Mouse (Mus musculus) heart, embryonic 13.5 days (tissue): Measurements from ENCODE around the gene Tgm5. TPM values are rescaled to one million over a fixed set of nuclear protein-coding genes. Genes with fewer than 3 reads are reported as not detected.
"Not testable (repeated sequence)": the region's sequence is repeated elsewhere in the genome, so short reads cannot be mapped to it uniquely, and the experiment has no call there.

Experiments used
- ATAC-seq: fragments of 200-750 bp; cut with Nextera tagmentation; 2 replicates; pipeline ENCODE4 v1.8.0; 2017; ENCODE audit warnings: moderate TSS enrichment; ENCODE audit not compliant: insufficient number of reproducible peaks, low FRiP score, low TSS enrichment; ENCODE audit errors: extremely low read depth
- H3K27ac ChIP-seq: fragments of 300-500 bp; sonication (generic); replicated peaks from 2 replicates; pipeline ENCODE4 v1.5.1; 2015; ENCODE audit warnings: moderate library complexity, mild to moderate bottlenecking, inconsistent platforms
- H3K27me3 ChIP-seq: fragments of 300-500 bp; sonication (generic); replicated peaks from 2 replicates; pipeline ENCODE4 v1.6.1; 2015; ENCODE audit warnings: mild to moderate bottlenecking, inconsistent platforms
- H3K36me3 ChIP-seq: fragments of 300-500 bp; sonication (generic); 2 replicates; pipeline ENCODE4 v1.6.1; 2015; ENCODE audit warnings: mild to moderate bottlenecking, inconsistent platforms
- H3K4me1 ChIP-seq: fragments of 300-500 bp; sonication (generic); 2 replicates; pipeline ENCODE4 v1.6.1; 2015; ENCODE audit warnings: inconsistent platforms
- H3K4me2 ChIP-seq: fragments of 300-500 bp; sonication (generic); 2 replicates; pipeline ENCODE4 v1.6.1; 2015; ENCODE audit warnings: inconsistent platforms, mild to moderate bottlenecking, moderate library complexity
- H3K4me3 ChIP-seq: fragments of 300-500 bp; sonication (generic); 2 replicates; pipeline ENCODE4 v1.5.1; 2015; ENCODE audit warnings: moderate library complexity, mild to moderate bottlenecking, inconsistent platforms
- H3K9ac ChIP-seq: fragments of 300-500 bp; sonication (generic); 2 replicates; pipeline ENCODE4 v1.6.1; 2015; ENCODE audit warnings: inconsistent platforms, mild to moderate bottlenecking, moderate library complexity
- H3K9me3 ChIP-seq: fragments of 300-500 bp; sonication (generic); 2 replicates; pipeline ENCODE4 v1.6.1; 2016; ENCODE audit warnings: inconsistent platforms
- WGBS: fragments of 180-500 bp; shearing (Covaris S2); methylation state at CpG from one replicate; pipeline ENCODE4 v1.1.7; 2015; ENCODE audit warnings: mixed read lengths; 5-methylcytosine and 5-hydroxymethylcytosine counted together
- polyA plus RNA-seq: library from polyadenylated mRNA; unstranded; fragments of >200 nt; fragmentation: Nextera tagmentation; extraction: Ambion mirVana; gene quantifications from 2 replicates; pipeline ENCODE4 v1.2.1, GENCODE M21; 2015

Gene Tgm5
- polyA plus RNA-seq = 0.16 TPM in 1 of 2 replicates, not detected in the other

DNA sequence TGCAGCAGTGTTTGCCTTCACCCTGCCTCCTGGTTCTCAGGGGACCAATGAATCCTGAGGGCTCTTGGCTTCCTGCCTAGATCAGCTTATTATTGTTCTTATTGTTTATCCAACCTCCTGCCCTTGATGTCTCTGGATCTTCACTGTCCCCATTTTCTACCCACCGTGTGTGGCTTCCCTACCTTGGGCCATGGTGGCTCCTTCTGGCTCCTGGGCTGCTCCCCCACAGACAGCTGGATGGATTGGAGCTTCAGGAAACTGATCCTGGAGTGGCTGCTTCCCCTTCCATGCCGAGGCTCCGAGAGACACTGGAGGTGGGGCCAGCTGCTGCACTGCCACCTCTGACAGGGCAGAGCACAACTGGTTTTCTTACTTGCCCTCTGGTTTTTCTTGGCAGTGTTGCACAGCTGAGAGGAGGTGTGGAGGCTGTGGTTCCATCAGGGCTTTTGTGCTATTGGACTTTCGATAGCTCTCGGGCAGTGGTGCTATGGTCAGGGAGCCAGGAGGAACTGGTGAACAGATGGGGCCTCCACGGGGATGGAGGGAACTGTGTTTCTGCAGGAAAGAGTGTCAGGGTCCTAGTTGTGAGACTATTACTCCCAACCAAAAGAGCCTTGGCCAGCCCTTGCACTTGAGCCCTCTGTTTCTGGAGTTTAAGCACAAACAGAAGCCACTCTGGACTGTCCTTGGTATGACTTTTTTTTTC, at the start of gene Tgm5:
Tgm5 (minus strand) TSS at position 362 of the 706 bp plus-strand sequence.
- no peak for ATAC-seq

DNA sequence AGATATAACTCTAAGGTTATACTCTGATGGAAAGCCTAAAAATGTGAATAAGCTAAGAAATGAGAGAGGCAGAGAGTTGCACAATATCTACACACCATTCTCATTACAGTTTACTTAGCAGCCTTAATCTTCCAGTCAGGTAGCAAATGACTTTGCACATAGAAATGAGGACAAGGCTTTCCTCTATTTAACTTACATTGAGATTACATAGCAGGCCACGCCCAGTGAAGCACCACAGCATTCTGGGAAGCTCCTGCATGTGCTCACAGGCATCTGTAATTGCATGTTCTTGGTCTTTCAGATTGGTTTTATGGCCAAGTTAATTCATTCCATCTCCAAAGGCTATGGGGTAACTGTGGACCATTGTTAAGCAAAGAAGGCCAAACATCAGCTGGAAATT, 47.2 kb upstream of the Tgm5 start:
- Histone ChIP-seq H3K9me3 (no peaks in the 10 kb centered on the region), H3K4me2 (no peak overlapping the region), H3K9ac (no peak overlapping the region), H3K4me3 (no peak overlapping the region), H3K36me3 (peaks cover 8% of the 10 kb centered on the region), H3K27me3 (no peaks in the 10 kb centered on the region), H3K27ac (no peak overlapping the region), H3K4me1 (0 out of 2 replicates have a peak, but pooled peaks cover 3% of the 10 kb centered on the region)
- WGBS = 74% methylated on average over 1 of the region's 1 CpGs
- ATAC-seq = no peak

More for the DNA sequence above, at the start of gene Tgm5:
- Histone ChIP-seq H3K9ac (no peak within 1 kb of the TSS), H3K36me3 (no peaks in the 10 kb centered on the region), H3K27ac (no peak within 1 kb of the TSS), H3K4me3 (no peak within 1 kb of the TSS), H3K9me3 (no peaks in the 10 kb centered on the region), H3K4me2 (no peak within 1 kb of the TSS), H3K27me3 (peaks cover under 1% of the 10 kb centered on the region; the same call in 1 of the 2 replicates), H3K4me1 (peaks cover 8% of the 10 kb centered on the region; the same call in 1 of the 2 replicates)
- WGBS = 28% methylated on average over 6 of the region's 6 CpGs

DNA sequence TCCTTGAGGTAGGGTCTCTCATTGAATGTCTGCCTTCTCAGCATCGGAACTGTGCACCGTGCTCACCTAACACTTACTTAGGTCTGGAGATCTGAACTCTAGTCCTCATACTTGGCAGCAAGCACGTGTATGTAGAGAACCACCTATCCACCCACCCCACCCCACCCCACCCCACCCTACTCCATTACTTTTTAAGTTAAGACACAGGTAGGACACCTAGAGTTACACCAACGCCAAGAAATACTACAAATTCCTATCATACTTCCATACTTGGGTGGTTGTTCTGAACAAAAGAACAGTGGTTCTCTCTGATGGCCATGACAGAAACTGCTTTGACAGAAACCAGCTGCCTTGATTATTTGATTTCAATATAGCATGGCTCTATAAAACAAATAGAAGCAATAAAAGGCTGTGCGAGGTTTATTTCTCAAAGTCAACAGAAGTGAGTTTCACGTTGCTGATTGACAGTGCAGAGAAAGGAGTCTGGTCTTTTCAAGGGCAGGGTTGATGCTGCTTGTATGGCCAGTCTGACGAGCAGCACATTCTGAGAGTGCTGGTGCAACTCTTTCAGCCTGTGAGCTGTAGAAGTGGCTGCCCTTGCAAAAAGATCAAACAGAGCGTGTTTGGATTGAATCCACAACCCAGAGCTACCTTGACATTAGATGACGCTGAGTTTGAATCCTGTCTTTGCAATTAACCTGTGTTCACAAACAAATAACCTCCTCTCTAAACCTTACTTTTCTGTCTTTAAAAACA, 43.4 kb upstream of the Tgm5 start:
- no peak for ATAC-seq
- H3K4me2 ChIP-seq = no peak overlapping the region
- H3K36me3 ChIP-seq = no peaks in the 10 kb centered on the region
- no peak overlapping the region for H3K27ac ChIP-seq
- no peak overlapping the region for H3K9ac ChIP-seq
- no peaks in the 10 kb centered on the region for H3K4me1 ChIP-seq
- H3K4me3 ChIP-seq = no peak overlapping the region
- no peaks in the 10 kb centered on the region for H3K27me3 ChIP-seq
- 64% methylated on average over 9 of the region's 9 CpGs for WGBS
- H3K9me3 ChIP-seq = no peaks in the 10 kb centered on the region

DNA sequence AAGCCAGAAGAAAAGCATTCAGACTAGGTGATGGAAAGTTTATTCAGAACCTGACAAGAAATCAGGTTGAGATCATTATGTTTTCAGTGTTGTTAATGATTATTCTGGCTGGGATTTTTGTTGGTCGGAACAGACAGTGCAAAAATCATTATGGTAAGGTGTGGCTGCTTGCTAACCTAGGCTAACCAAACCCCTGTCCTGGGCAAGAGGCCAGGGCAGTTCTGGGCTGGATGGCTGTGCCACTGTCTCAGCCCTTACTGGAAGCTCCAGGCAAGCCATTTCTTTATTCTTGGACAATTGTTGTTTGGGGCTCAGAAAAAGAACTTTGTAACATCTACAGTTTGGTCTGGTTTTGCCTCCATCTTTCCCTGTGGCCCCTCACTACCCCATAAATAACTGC, 41.9 kb upstream of the Tgm5 start:
- ATAC-seq = no peak
- H3K4me1 ChIP-seq = no peaks in the 10 kb centered on the region
- no peak overlapping the region for H3K27ac ChIP-seq
- no peaks in the 10 kb centered on the region for H3K36me3 ChIP-seq
- 78% methylated on average over 1 of the region's 1 CpGs for WGBS
- H3K9me3 ChIP-seq = no peaks in the 10 kb centered on the region
- no peak overlapping the region for H3K4me3 ChIP-seq
- H3K27me3 ChIP-seq = no peaks in the 10 kb centered on the region
- no peak overlapping the region for H3K9ac ChIP-seq
- H3K4me2 ChIP-seq = no peak overlapping the region

DNA sequence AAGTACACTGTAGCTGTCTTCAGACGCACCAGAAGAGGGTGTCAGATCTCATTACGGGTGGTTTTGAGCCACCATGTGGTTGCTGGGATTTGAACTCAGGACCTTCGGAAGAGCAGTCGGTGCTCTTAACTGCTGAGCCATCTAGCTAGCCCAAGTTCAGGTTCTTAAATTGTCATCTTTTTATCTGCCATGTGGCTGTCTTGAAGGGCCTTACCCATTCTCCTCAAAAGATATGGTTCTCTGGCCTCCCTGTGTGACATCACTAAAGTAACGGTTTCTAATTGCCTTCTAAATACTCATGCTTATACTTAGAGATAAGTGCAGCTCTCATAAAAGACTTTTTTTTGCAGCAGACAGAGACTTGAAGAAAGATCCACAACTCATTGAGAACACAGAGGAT, 40.7 kb upstream of the Tgm5 start:
- H3K27me3 ChIP-seq, H3K27ac ChIP-seq, ATAC-seq, H3K9ac ChIP-seq, H3K4me3 ChIP-seq, H3K4me1 ChIP-seq, H3K4me2 ChIP-seq, H3K36me3 ChIP-seq, H3K9me3 ChIP-seq: not testable (repeated sequence)
- WGBS = 81% methylated on average over 5 of the region's 5 CpGs

DNA sequence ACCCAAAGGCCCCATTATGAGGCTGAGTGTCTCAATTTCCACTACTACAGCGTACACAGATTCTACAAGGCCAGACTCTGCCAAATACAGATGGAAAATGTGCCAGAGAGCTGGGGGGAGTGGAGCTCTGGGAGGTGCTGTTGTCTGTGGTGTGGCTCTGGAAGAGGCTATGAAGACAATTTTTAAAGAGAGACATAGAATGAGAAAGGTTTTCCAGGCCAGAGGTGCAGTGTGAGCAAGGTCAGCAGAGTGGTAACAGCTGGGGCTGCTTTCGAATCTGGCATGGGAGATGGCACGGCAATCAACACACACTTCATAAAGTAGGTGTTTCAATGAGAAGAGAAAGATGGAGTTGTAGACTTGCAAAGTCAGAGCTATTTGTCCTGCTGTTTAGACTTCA, 33.6 kb upstream of the Tgm5 start:
- Histone ChIP-seq H3K4me1 (no peaks in the 10 kb centered on the region), H3K9me3 (no peaks in the 10 kb centered on the region), H3K4me2 (no peak overlapping the region), H3K27me3 (peaks cover 15% of the 10 kb centered on the region), H3K4me3 (no peak overlapping the region), H3K36me3 (no peaks in the 10 kb centered on the region), H3K27ac (no peak overlapping the region), H3K9ac (no peak overlapping the region)
- no peak for ATAC-seq
- WGBS = 74% methylated on average over 3 of the region's 3 CpGs

DNA sequence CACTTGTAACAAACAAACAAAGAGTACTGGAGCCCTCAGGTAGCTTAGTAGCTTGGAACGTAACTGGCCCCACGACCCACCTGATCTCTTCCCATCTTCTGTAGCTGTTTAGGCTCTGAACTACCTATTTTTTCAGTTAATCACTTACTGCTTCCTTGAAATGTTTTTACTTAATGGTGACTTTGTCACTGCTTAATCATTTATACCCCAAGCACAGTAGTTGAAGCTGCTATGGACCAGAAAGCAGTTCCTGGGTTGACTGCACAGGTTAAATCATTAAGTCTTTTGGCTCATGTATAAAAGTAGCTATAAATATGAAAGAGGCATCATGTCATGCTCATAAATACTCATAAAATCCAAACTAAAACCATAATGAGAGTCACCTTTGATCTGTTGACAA, 29.8 kb upstream of the Tgm5 start:
- no peak overlapping the region for H3K4me2 ChIP-seq
- H3K4me3 ChIP-seq = no peak overlapping the region
- ATAC-seq = no peak
- H3K9ac ChIP-seq = no peak overlapping the region
- H3K27me3 ChIP-seq = peaks cover 15% of the 10 kb centered on the region
- WGBS = 79% methylated on average over 2 of the region's 2 CpGs
- no peaks in the 10 kb centered on the region for H3K36me3 ChIP-seq
- peaks cover 3% of the 10 kb centered on the region for H3K4me1 ChIP-seq
- no peak overlapping the region for H3K27ac ChIP-seq
- no peaks in the 10 kb centered on the region for H3K9me3 ChIP-seq

DNA sequence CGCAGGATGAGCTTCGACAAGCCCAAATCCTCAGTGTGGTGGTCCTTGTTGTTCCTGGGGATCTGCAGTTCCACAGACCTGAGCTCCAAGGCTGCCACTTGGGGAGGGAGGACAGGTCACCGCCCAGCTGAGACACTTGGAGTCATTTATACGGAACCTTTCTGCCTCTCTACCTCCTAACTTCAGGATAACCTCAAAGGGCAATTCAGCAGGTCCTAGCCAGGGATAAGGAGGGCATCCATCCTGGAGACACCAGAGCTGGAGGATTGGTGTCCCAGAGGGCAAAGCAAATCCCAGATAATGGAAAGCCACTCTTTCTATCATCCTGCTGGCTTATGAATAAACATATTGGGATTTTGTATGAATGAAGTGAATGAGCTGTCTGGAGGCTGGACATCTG, 24.1 kb upstream of the Tgm5 start, which contains the start of gene Tgm7:
Tgm7 (minus strand) TSS at position 101 of the 400 bp plus-strand sequence.
- peaks cover 9% of the 10 kb centered on the region for H3K4me1 ChIP-seq
- H3K9ac ChIP-seq = no peak within 1 kb of the TSS
- 78% methylated on average over 4 of the region's 4 CpGs for WGBS
- H3K4me3 ChIP-seq = no peak within 1 kb of the TSS
- H3K36me3 ChIP-seq = no peaks in the 10 kb centered on the region
- no peaks in the 10 kb centered on the region for H3K27me3 ChIP-seq
- H3K9me3 ChIP-seq = no peaks in the 10 kb centered on the region
- no peak for ATAC-seq
- no peak within 1 kb of the TSS for H3K27ac ChIP-seq
- 0 out of 2 replicates have a peak within 1 kb of the TSS, but pooled peaks have one; percentile 1 for H3K4me2 ChIP-seq

DNA sequence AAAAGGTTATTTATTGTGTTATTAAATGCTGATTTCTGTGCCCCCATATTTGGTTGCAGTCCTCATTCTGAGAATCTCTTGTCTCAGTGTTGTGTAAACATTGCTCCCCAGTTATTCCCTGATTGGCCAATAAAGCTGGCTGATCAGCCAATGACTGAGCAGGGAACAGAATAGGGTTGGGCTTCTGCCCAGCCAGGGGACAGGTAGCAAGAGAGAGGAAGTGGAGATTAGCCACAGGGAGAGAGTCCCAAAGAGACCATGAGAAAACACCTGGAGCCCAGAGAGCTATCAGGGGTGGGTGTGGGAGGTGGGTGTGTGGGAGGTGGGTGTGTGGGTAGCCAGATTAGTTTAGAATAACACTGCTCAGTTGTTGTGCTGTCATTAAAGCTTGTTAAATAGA, 20.3 kb upstream of the Tgm5 start:
- Histone ChIP-seq H3K36me3 (no peaks in the 10 kb centered on the region), H3K4me2 (no peak overlapping the region), H3K4me3 (no peak overlapping the region)

DNA sequence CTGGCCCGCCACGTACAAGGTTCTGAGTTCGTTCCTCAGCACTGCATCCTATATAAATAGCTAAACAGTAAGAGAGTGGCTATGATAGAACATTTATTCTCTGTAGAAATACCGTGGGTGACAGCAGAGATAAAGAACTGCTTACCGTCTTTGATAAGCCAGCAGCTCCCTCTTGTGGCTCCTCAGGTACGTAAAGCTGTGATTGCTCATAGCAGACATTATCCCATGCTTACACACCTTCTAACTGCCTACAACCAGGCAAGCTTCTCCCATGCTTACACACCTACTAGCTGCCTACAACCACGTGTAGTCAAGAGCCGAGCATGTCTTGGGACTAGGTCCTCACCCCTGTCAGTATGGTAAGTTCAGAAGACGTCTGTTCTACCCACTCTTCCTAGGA, 16.4 kb upstream of the Tgm5 start:
- no peak overlapping the region for H3K4me3 ChIP-seq
- H3K27me3 ChIP-seq = peaks cover 7% of the 10 kb centered on the region; the same call in 1 of the 2 replicates
- H3K9ac ChIP-seq = no peak overlapping the region
- H3K27ac ChIP-seq = no peak overlapping the region
- whole genome bisulfite sequencing = 17% methylated on average over 9 of the region's 9 CpGs
- no peaks in the 10 kb centered on the region for H3K36me3 ChIP-seq
- H3K9me3 ChIP-seq = no peaks in the 10 kb centered on the region
- no peak overlapping the region for H3K4me2 ChIP-seq
- 0 out of 2 replicates have a peak, but pooled peaks cover 3% of the 10 kb centered on the region for H3K4me1 ChIP-seq
- no peak for ATAC-seq

More for the DNA sequence above, 20.3 kb upstream of the Tgm5 start:
- Histone ChIP-seq H3K27ac (no peak overlapping the region), H3K4me1 (peaks cover 11% of the 10 kb centered on the region), H3K9me3 (no peaks in the 10 kb centered on the region), H3K27me3 (peaks cover 7% of the 10 kb centered on the region; the same call in 1 of the 2 replicates), H3K9ac (no peak overlapping the region)
- ATAC-seq = no peak

DNA sequence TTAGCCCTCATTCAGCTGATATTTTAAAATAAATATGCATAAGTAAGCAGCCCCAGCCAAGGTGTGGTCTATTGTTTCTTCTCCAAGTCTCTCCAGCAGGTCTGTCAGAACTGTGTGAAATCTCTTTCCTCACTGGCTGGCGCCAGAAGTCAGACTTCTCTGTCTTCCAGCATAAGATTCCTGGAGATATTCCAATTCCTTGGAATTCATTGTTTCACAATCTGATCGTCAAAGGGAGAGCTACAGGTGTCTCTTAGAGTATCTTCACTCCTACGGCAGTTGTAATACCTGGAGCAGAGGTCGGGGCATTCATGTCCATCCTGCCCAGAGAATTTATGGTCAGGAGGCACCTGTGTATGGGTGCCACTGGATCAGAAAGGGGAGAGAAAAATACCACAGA, 4.1 kb upstream of the Tgm5 start:
- no peak for ATAC-seq
- H3K4me3 ChIP-seq = no peak overlapping the region
- no peaks in the 10 kb centered on the region for H3K9me3 ChIP-seq
- no peak overlapping the region for H3K27ac ChIP-seq
- H3K4me2 ChIP-seq = no peak overlapping the region
- H3K27me3 ChIP-seq = peaks cover 8% of the 10 kb centered on the region; the same call in 1 of the 2 replicates
- 67% methylated on average over 4 of the region's 4 CpGs for WGBS
- peaks cover 8% of the 10 kb centered on the region; the same call in 1 of the 2 replicates for H3K4me1 ChIP-seq
- H3K36me3 ChIP-seq = no peaks in the 10 kb centered on the region
- no peak overlapping the region for H3K9ac ChIP-seq
